In genomic region chr17:35763866-35764265, GRCm38 (mm10) we compare ENCODE assay signal across 8 mouse cellular contexts. TPM values are rescaled to one million over a fixed set of nuclear protein-coding genes. Genes with fewer than 3 reads are reported as not detected.
DNase-seq lines count a peak whose midpoint lies in the region; ATAC-seq and TF ChIP-seq lines count a peak whose summit lies in the region.

No protein-coding gene starts in this region.

- H3K9ac ChIP-seq in embryonic facial prominence, embryonic 11.5 days (replicated peaks; ENCODE audit: low read length): no peak overlapping the region
- H3K9ac ChIP-seq in stomach, postnatal 0 days (ENCODE audit: low read length): no peak overlapping the region
- no peak overlapping the region for H3K9ac ChIP-seq in forebrain, embryonic 12.5 days

- ATAC-seq in embryonic facial prominence, embryonic 11.5 days (replicated peaks; ENCODE audit: insufficient number of reproducible peaks, low FRiP score, low TSS enrichment, low read depth): no peak
- ATAC-seq in stomach, postnatal 0 days (ENCODE audit: low FRiP score, low TSS enrichment): peak; percentile 41; the same call in 1 of the 2 replicates
- ATAC-seq in forebrain, embryonic 12.5 days (ENCODE audit: low FRiP score): no peak

- H3K9me3 ChIP-seq in embryonic facial prominence, embryonic 11.5 days (replicated peaks; ENCODE audit: control insufficient read depth, low read length): no peaks in the 10 kb centered on the region
- no peaks in the 10 kb centered on the region for H3K9me3 ChIP-seq in embryonic facial prominence, embryonic 10.5 days
- no peaks in the 10 kb centered on the region for H3K9me3 ChIP-seq in stomach, postnatal 0 days (ENCODE audit: control insufficient read depth, low read length)
- H3K9me3 ChIP-seq in forebrain, embryonic 12.5 days: 0 out of 2 replicates have a peak, but pooled peaks cover 3% of the 10 kb centered on the region

- H3K27me3 ChIP-seq in embryonic facial prominence, embryonic 11.5 days (ENCODE audit: control insufficient read depth, insufficient read depth, low read length): no peaks in the 10 kb centered on the region
- H3K27me3 ChIP-seq in embryonic facial prominence, embryonic 10.5 days (replicated peaks; ENCODE audit: low read depth, poor library complexity, severe bottlenecking): no peaks in the 10 kb centered on the region
- no peaks in the 10 kb centered on the region for H3K27me3 ChIP-seq in stomach, postnatal 0 days (ENCODE audit: control insufficient read depth, insufficient read depth, low read length)
- H3K27me3 ChIP-seq in forebrain, embryonic 12.5 days: no peaks in the 10 kb centered on the region

- peak; percentile 71 for TF ChIP-seq CTCF in stomach, postnatal 0 days (IDR thresholded peaks at IDR 0.05; ENCODE audit: low read depth)

- TF ChIP-seq EP300 in stomach, postnatal 0 days (optimal IDR thresholded peaks at IDR 0.05): no peak

- DNase-seq in embryonic facial prominence, embryonic 11.5 days (ENCODE audit: low spot score): peak; percentile 10
- no peak for DNase-seq in embryonic facial prominence, embryonic 10.5 days (ENCODE audit: low spot score)
- peak; percentile 18 for DNase-seq in right cerebral cortex, postnatal 14 days
- DNase-seq in right cerebral cortex, postnatal 4 days: no peak
- peak; percentile 35 for DNase-seq in kidney, postnatal 14 days
- DNase-seq in stomach, postnatal 0 days (ENCODE audit: low spot score): peak; percentile 71
- no peak for DNase-seq in layer of hippocampus, adult 18-20 months (ENCODE audit: low spot score in 2 of 2)

- no peak overlapping the region for H3K4me2 ChIP-seq in embryonic facial prominence, embryonic 11.5 days (ENCODE audit: low read depth, low read length)
- no peak overlapping the region for H3K4me2 ChIP-seq in stomach, postnatal 0 days (replicated peaks; ENCODE audit: low read depth)
- H3K4me2 ChIP-seq in forebrain, embryonic 12.5 days: no peak overlapping the region

- no peaks in the 10 kb centered on the region for H3K4me1 ChIP-seq in embryonic facial prominence, embryonic 11.5 days (ENCODE audit: control insufficient read depth, insufficient read depth, low read length)
- H3K4me1 ChIP-seq in embryonic facial prominence, embryonic 10.5 days: no peaks in the 10 kb centered on the region
- H3K4me1 ChIP-seq in stomach, postnatal 0 days (replicated peaks; ENCODE audit: control insufficient read depth, insufficient read depth): no peaks in the 10 kb centered on the region
- no peaks in the 10 kb centered on the region for H3K4me1 ChIP-seq in forebrain, embryonic 12.5 days

- 19% methylated on average over 6 of the region's 6 CpGs for WGBS in embryonic facial prominence, embryonic 11.5 days
- 31% methylated on average over 6 of the region's 6 CpGs for WGBS in embryonic facial prominence, embryonic 10.5 days
- WGBS in stomach, postnatal 0 days: 27% methylated on average over 6 of the region's 6 CpGs
- 28% methylated on average over 6 of the region's 6 CpGs for WGBS in forebrain, embryonic 12.5 days

- no peak overlapping the region for H3K4me3 ChIP-seq in embryonic facial prominence, embryonic 11.5 days (ENCODE audit: low read depth, low read length)
- no peak overlapping the region for H3K4me3 ChIP-seq in embryonic facial prominence, embryonic 10.5 days
- H3K4me3 ChIP-seq in stomach, postnatal 0 days (ENCODE audit: low read depth, low read length): no peak overlapping the region
- H3K4me3 ChIP-seq in forebrain, embryonic 12.5 days (replicated peaks): no peak overlapping the region

- H3K27ac ChIP-seq in embryonic facial prominence, embryonic 11.5 days (replicated peaks; ENCODE audit: low read depth, low read length): no peak overlapping the region
- no peak overlapping the region for H3K27ac ChIP-seq in embryonic facial prominence, embryonic 10.5 days (replicated peaks)
- no peak overlapping the region for H3K27ac ChIP-seq in stomach, postnatal 0 days (replicated peaks)
- H3K27ac ChIP-seq in forebrain, embryonic 12.5 days: no peak overlapping the region

- no peaks in the 10 kb centered on the region for H3K36me3 ChIP-seq in embryonic facial prominence, embryonic 11.5 days (replicated peaks; ENCODE audit: control insufficient read depth, insufficient read depth, low read depth, low read length)
- no peaks in the 10 kb centered on the region for H3K36me3 ChIP-seq in embryonic facial prominence, embryonic 10.5 days (replicated peaks)
- H3K36me3 ChIP-seq in stomach, postnatal 0 days (ENCODE audit: control insufficient read depth, insufficient read depth, low read length): no peaks in the 10 kb centered on the region
- no peaks in the 10 kb centered on the region for H3K36me3 ChIP-seq in forebrain, embryonic 12.5 days (replicated peaks)

RNA-seq across cellular contexts. Expression of gene Ier3, which starts 57.6 kb away (rescaled TPM):
- 2.7 and 3.4 TPM in 2 replicates for polyA plus RNA-seq in embryonic facial prominence, embryonic 11.5 days (2014; fragmentation: Nextera tagmentation; extraction: Ambion mirVana)
- 3.7 and 4.4 TPM in 2 replicates for polyA plus RNA-seq in embryonic facial prominence, embryonic 10.5 days (2016; fragmentation: Nextera tagmentation; extraction: Ambion mirVana)
- polyA plus RNA-seq in stomach, postnatal 0 days (2015; fragmentation: Nextera tagmentation; extraction: Ambion mirVana): 74.8 and 79.5 TPM in 2 replicates
- polyA plus RNA-seq in forebrain, embryonic 12.5 days (2016; fragmentation: Nextera tagmentation; extraction: Ambion mirVana): 4.9 and 5.3 TPM in 2 replicates
- 1 to 10 TPM; 5.2 to 6.0 TPM for total RNA-seq in layer of hippocampus, adult 18-20 months (2021)

RNA-seq across cellular contexts. Expression of gene Flot1, which starts 59.2 kb away (rescaled TPM):
- polyA plus RNA-seq in embryonic facial prominence, embryonic 11.5 days (2014; fragmentation: Nextera tagmentation; extraction: Ambion mirVana): 46.7 and 53.8 TPM in 2 replicates
- 45.9 and 49.2 TPM in 2 replicates for polyA plus RNA-seq in embryonic facial prominence, embryonic 10.5 days (2016; fragmentation: Nextera tagmentation; extraction: Ambion mirVana)
- 41.0 and 43.5 TPM in 2 replicates for polyA plus RNA-seq in stomach, postnatal 0 days (2015; fragmentation: Nextera tagmentation; extraction: Ambion mirVana)
- polyA plus RNA-seq in forebrain, embryonic 12.5 days (2016; fragmentation: Nextera tagmentation; extraction: Ambion mirVana): 53.7 and 56.0 TPM in 2 replicates
- total RNA-seq in layer of hippocampus, adult 18-20 months (2021): 100 to 1,000 TPM; 122 to 131 TPM

RNA-seq across cellular contexts. Expression of gene Ddr1, which starts 59.4 kb away (rescaled TPM):
- 20.4 and 24.6 TPM in 2 replicates for polyA plus RNA-seq in embryonic facial prominence, embryonic 11.5 days (2014; fragmentation: Nextera tagmentation; extraction: Ambion mirVana)
- 49.1 and 65.3 TPM in 2 replicates for polyA plus RNA-seq in embryonic facial prominence, embryonic 10.5 days (2016; fragmentation: Nextera tagmentation; extraction: Ambion mirVana)
- 50.8 TPM in 2 replicates for polyA plus RNA-seq in stomach, postnatal 0 days (2015; fragmentation: Nextera tagmentation; extraction: Ambion mirVana)
- polyA plus RNA-seq in forebrain, embryonic 12.5 days (2016; fragmentation: Nextera tagmentation; extraction: Ambion mirVana): 176 and 185 TPM in 2 replicates
- total RNA-seq in layer of hippocampus, adult 18-20 months (2021): 10 to 100 TPM; 59.0 to 59.7 TPM

Comparison
In these comparisons a context has a peak if more than half of its experiments do, and no peak if none do; other contexts are left out.
1. DNase-seq: peak in embryonic facial prominence, embryonic 11.5 days (single experiment), right cerebral cortex, postnatal 14 days (single experiment), kidney, postnatal 14 days (single experiment) and stomach, postnatal 0 days (single experiment); none in embryonic facial prominence, embryonic 10.5 days (single experiment), right cerebral cortex, postnatal 4 days (single experiment) and layer of hippocampus, adult 18-20 months (0 of 2).
2. RNA of gene Ier3, which starts 57.6 kb away (polyA plus RNA-seq): 74.8 to 79.5 TPM in stomach, postnatal 0 days; 4.9 to 5.3 TPM in forebrain, embryonic 12.5 days, 3.7 to 4.4 TPM in embryonic facial prominence, embryonic 10.5 days and 2.7 to 3.4 TPM in embryonic facial prominence, embryonic 11.5 days; every median in the first group is over 10 times any median in the second.